Mouse (Mus musculus): Measurements from ENCODE around the gene Psmb9. TPM values are rescaled to one million over a fixed set of nuclear protein-coding genes. Genes with fewer than 3 reads are reported as not detected.
A peak's percentile ranks its signal among the peaks of the same experiment; 100 is the strongest.

The Psmb9 gene
- total RNA-seq, 4 experiments from 2014 or later = 3.9 to 9.0 (median 5.8) TPM

DNA sequence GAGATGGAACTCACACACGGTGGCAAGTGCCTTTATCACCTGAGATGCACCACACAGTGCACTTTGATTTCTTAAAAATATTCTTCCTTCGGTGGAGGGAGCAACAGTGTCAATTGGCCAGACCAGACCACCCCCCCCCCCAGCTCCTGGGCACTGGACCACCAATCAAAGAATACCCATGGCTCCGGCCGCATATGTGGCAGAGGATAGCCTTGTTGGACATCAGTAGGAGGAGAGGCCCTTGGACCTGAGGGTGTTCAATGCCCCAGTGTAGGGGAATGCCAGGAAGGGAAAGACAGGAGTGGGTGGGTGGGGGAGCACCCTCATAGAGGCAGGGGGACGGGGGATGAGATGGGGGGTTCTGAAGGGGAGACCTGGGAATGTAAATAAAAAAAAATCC, 19.2 kb upstream of the Psmb9 start:
- no peak for DNase-seq (ENCODE audit: low spot score in 2 of 2)

DNA sequence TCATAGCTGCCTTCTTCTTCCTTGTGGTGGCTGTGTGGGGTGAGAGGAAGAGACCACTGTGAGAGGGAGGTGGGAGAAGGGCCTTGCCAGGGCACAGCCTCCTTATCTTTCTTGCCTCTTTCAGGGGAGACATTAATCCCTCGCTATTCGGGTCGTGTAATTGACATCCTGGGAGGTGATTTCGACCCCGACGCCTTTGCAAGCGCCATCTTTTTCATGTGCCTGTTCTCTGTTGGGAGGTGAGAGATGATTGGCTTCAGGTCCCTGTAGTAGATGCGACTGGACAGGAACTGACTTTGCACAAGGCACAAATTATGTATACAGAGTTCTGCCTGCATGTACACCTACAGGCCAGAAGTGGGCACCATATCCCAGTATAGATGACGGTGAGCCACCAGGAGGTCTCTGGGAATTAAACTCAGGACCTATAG, 18.2 kb upstream of the Psmb9 start:
- DNase-seq (ENCODE audit: low spot score in 2 of 2) = no peak

DNA sequence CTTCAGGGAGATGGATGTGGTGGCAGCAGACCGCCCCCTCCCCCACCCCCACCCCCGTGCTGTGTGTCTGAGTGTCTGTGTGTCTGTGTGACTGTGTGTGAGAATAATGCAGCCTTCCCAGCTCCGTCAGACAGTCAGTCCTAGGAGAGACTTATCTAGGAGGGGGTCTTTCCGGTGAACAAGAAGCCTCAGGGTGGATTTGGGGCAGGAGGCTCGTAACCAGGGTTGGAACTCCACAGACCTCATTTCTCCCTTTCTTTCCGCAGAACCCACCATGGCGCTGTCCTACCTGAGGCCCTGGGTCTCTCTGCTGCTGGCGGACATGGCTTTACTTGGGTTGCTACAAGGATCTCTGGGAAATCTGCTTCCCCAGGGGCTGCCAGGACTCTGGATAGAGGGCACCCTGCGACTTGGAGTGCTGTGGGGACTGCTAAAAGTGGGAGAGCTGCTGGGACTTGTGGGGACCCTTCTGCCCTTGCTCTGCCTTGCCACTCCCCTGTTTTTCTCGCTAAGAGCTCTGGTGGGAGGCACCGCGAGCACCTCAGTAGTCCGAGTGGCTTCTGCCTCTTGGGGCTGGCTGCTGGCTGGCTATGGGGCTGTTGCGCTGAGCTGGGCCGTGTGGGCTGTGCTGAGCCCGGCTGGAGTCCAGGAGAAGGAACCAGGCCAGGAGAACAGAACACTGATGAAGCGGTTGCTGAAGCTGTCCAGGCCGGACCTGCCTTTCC, 17.6 kb upstream of the Psmb9 start:
- DNase-seq (ENCODE audit: low spot score in 2 of 2) = no peak

DNA sequence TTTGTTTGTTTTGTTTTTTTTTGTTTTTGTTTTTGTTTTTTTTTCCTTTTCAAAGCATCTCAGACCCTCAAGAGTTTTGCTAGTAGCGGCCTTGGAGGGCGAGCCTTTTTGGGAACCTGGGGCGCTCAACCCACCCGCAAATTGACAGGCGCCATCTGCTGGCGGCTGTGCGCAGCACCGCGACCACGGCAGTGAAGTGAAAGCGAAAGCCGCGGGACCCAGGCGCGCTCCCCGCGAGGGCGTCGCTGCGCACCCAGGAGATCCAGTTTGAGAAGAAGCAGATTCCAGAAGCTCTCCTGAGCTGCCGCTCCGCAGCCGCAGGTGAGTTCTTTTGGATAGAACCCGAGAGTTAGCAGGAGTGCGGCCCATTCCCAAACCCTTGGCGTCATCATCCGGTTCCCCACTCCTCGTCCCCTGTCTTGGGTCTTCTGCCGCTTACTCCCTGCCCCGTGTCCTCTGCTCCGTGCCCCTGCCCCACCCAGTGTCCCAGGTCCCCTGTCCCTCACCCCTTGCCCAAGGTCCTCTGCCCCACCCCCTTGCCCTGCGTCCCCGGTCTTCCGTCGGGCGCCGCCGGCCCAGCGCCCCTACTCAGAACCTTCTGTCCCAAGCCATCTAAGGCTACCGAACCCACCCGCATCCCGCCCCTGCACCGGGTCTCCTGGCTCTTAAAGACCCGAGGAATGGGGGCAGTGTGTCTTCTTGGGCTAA, 16.9 kb upstream of the Psmb9 start:
- DNase-seq (ENCODE audit: low spot score in 2 of 2) = peak; percentile 60 to 85

DNA sequence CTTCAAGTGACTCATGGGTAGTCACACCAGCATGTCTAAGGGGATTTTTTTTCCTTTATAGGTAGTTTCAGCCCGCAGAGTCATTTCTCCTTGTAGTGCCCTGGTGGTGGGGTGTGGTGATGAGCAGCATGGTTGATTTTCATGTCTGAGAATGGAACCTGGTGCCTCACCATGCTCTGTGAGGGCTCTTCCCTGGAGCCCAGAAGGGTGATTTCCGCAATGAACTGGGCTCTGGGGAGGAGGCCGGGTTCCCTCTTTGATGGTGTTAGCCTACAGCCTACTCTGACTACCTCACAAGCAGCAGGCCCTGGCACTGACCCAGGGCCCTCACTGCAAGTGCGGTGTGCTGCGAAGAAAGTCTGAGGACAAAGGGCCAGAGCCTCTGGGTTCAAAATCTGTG, 15.9 kb upstream of the Psmb9 start, which contains the start of gene Tap2:
Gene Tap2, plus strand, starts transcription at position 84 of the 400 bp plus-strand sequence.
- no peak for DNase-seq (ENCODE audit: low spot score in 2 of 2)

DNA sequence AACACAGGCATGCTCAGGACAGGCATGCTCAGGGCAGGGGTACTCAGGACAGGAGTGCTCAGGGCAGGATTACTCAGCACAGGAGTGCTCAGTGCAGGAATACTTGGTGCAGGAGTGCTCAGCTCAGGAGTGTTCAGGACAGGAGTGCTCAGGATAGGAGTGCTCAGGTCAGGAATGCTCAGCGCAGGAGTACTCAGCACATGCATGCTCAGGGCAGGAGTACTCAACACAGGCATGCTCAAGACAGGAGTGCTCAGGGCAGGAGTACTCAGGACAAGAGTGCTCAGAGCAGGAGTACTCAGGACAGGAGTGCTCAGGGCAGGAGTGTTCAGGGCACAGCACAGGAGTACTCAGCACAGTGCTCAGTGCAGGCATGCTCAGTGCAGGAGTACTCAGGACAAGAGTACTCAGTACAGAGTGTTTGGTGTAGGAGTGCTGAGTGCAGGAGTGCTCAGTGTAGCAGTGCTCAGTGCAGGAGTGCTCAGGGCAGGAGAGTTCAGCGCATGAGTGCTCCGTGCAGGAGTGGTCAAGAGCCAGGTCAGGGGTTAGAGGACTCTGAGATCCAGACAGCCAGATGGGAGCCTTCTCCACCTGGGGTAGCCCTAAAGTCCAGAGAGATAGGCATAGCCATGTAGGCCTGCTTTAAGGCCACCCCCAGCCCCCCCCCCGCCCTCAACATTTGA, 15.3 kb upstream of the Psmb9 start:
- no peak for DNase-seq (ENCODE audit: low spot score in 2 of 2)

DNA sequence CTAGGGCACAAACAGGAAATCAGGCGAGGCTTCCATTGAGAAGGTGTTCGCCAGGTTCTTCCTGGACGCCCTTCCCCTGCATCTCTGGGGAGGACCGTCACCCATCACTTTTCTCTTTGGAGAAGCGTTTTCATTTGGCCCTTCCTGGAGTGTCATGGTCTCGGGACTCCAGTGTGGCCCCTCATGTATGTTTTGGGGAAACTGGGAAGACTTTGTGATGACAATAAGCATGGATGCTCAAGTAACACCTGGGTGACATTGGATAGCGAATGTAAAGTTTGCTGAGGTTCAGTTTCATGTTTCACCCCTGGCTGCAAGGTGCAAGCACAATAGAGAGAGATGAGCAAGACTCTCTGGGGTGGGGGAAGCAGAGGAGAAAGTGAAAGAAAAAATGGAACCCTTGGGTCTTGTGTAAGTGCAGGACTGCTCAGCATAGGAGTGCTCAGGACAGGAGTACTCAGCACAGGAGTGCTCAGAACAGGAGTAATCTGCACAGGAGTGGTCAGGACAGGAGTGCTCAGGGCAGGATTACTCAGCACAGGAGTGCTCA, 14.0 kb upstream of the Psmb9 start:
- no peak for DNase-seq (ENCODE audit: low spot score in 2 of 2)

DNA sequence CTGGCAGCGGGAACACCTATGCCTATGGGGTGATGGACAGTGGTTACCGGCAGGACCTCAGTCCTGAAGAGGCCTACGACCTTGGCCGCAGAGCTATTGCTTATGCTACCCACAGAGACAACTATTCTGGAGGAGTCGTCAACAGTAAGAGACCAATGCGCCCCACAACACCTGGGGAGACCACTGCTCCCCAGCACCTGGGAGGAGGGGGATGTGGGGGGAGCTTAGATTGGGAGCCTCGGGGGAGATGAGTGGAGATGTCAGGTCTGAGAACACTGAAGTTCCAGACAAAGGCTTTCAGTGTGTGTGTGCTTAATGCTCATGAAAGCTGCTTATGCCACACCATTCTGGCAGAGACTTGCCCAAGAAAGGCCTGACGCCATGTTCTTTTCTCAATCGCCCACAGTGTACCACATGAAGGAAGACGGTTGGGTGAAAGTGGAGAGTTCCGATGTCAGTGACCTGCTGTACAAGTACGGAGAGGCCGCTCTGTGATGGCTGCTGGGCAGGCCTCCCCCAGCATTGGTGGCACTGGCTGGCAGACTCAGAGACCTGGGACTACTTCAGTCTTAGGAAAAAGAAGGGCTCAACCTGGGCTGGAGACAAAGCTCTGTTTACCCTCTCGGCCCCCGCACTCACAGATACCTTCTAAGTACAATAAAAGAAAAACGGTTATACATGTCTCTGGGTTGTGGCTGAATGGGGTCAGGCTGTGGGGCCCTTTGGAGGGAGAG, 13.4 kb upstream of the Psmb9 start:
- DNase-seq (ENCODE audit: low spot score in 2 of 2) = no peak

DNA sequence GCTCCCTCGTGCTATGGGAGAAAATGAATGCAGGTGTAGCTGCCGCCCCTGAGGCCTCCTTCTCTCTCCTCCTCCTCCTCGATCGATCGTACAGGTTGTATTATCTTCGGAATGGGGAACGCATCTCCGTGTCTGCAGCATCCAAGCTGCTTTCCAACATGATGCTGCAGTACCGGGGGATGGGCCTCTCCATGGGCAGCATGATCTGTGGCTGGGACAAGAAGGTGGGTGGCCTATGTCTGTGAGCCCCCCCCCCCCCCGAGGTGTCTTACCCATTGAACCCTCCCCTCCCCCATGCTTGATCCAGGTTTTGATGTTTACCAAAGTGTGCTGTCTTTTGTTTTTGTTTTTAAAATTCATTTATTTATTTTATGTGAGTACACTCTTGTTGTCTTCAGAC, 12.5 kb upstream of the Psmb9 start:
- no peak for DNase-seq (ENCODE audit: low spot score in 2 of 2)

DNA sequence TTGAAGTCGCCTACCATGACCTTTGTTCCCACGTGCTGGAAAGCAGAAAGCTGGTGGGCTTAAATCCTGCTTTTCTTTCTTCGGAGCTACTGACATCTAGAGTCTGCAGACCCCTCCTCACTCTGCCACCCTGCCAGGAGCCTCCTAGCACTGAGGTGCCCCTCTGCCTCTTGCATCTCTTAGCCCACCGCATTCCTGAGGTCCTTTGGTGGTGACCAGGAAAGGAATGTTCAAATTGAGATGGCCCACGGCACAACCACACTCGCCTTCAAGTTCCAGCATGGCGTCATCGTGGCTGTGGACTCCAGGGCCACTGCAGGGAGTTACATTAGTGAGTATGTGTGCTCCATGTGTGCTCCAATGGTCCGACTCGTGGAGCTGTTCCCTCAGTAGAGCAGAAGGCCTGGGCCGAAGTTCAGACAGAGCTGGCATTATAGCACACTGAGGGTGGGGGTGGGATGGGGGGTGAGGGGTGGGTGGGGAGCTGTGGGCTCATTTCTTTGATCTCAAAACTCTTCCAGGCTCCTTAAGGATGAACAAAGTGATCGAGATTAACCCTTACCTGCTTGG, 11.6 kb upstream of the Psmb9 start:
- no peak for DNase-seq (ENCODE audit: low spot score in 2 of 2)

DNA sequence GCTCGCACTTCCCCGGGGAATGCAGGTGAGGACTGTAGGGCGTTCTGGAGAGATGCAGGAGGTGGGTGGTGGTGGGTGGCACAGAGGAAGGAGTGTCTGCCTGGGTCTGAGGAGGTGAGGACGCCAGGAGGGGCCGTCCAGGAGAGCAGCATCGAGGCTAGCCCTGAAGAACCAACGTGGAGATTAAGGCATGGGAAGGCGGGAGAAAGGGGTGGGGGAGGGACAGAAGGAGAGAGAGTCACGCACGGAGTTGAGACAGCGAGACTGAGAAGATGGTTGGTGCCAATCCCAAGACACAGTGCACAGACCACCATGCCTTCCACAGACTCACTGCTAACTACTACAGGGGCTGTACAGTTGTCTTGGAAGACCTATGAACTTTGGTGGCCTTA, 11.0 kb upstream of the Psmb9 start:
- no peak for DNase-seq (ENCODE audit: low spot score in 2 of 2)

DNA sequence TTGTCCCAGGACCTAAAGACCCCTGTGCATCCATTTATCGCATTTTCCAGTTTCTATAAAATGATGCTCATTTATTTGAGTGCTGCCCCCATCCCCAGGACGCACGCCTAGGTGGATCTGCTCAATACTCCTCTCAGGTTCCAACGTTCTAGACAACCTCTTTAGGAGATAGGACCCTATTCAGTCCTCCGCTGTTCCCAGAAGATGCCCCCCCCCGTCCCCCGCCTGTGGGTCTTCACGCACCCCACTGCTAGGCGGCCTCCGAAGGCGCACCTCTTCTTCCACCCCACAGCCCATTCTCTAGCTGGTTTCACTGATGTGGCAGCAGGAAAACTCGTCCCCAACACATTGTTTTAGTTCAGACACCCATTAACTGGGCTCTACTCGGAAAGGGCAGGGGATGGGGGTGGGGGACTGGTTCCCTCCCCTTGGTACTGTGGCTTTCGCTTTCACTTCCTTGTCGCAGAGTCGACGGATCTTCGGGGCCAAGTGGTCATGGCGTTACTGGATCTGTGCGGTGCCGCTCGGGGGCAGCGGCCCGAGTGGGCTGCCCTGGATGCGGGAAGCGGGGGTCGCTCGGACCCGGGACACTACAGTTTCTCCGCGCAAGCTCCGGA, 10.4 kb upstream of the Psmb9 start:
- DNase-seq (ENCODE audit: low spot score in 2 of 2) = no peak

DNA sequence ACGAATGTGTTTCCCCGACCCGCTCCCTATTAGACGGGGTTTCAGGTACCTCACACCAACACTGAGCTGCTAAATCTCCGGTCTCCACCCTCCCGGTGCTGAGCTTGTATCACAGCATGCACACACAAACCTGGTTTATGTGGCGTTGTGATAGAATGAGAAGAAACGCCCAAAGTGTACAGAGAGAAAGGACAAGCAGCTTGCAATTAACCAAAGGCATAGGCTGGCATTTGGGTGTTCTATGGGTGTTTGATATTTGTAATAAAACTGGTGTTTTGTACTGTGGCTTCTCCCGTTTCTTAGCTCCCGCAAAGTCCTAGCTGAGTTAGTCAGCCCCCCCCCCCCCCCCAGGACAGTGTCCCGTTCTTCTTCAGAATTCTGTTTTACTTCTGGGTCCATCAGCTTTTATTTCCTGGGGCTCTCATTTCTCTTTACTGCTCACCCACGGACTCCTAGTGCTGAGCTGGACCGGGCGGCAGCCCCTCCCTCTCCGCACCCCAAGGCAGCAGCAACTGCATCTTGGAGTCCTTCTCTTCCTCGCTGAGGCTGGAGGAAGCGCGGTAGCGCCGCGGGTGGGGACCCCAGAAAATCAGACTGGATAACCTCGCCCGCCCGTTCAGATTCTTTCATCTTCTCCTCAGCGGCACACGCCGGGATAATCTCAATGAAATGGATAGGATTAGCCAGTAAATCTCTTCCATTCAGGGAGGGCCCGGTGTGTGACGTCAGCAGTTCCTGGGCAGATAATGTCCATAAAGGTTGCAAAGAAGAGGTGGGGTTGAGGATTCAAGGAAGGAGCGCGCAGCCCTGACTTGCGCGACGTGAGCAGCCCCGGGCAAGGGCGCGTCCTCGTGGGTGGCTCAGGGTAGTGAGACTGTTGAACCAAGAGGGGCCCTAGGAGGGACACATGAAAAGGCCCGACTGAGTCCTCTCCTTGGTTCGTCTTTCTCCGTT, 9.7 kb upstream of the Psmb9 start, which contains the start of gene Psmb8:
Gene Psmb8, plus strand, starts transcription at position 781 of the 954 bp plus-strand sequence.
- peak; percentile 82 to 83 for DNase-seq (ENCODE audit: low spot score in 2 of 2)

DNA sequence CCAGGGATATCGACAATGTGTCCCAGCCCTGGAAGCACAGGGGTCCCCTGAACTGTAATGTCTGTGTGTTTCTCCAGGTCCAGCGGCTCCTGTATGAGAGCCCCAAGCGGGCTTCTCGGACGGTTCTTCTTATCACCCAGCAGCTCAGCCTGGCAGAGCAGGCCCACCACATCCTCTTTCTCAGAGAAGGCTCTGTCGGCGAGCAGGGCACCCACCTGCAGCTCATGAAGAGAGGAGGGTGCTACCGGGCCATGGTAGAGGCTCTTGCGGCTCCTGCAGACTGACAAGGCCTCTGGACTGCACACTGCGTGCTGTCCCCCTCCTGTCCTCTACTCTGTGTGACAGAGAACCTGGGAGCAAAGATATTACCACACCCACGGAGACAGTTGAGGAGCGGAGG, 8.9 kb upstream of the Psmb9 start:
- no peak for DNase-seq (ENCODE audit: low spot score in 2 of 2)

DNA sequence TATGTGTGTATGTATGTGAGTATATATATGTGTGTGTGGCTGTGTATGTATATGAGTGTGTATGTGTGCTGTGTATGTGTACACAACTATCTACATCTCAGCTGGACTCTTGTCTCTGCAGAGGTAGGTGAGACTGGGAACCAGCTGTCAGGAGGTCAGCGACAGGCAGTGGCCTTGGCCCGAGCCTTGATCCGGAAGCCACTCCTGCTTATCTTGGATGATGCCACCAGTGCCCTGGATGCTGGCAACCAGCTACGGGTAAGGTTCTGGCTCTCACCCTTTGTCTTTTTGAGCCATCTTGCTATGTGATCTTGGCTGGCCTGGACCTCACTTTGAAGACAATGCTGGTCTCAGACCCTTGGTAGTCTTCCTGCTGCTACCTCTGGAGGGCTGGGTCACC, 7.2 kb upstream of the Psmb9 start:
- DNase-seq (ENCODE audit: low spot score in 2 of 2) = no peak

DNA sequence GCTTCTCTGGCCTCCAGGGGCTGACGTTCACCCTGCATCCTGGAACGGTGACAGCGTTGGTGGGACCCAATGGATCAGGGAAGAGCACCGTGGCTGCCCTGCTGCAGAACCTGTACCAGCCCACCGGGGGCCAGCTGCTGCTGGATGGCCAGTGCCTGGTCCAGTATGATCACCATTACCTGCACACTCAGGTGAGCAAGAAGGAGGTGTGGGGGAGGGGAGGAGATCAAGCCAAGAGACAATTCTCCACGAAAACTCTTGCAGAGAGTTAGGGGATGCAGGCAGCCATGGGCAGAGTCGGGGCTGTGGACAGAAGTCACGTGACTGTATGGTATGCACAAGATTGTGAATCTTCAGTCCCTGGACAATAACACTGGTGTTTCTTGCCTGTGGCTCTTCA, 5.9 kb upstream of the Psmb9 start:
- DNase-seq (ENCODE audit: low spot score in 2 of 2) = no peak

DNA sequence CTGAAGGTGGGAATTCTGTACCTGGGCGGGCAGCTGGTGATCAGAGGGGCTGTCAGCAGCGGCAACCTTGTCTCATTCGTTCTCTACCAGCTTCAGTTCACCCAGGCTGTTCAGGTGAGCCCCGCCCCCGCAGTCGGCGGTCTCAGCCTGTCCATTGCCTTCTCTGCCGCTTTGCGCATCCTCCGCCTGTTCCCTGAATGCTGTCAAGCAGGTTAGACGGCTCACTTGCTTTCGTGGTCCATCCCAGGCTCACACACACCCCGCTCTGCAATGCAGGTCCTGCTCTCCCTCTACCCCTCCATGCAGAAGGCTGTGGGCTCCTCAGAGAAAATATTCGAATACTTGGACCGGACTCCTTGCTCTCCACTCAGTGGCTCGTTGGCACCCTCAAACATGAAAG, 5.3 kb upstream of the Psmb9 start:
- DNase-seq (ENCODE audit: low spot score in 2 of 2) = no peak

DNA sequence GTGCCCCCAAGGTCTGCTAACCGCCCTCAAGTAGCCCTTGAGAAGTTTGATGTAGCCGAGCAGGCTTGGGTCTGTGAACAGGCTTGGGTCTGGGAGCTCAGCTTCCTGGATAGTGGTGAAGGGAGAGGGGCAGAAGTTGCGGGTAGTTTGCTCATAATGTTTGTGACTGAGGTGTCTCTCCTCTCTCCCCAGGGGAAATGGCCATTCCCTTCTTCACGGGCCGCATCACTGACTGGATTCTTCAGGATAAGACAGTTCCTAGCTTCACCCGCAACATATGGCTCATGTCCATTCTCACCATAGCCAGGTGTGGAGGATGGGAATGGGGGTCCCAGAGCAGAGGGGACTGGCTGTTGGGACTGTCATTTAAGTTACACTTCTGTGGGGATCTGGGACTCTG, 1.4 kb upstream of the Psmb9 start:
- no peak for DNase-seq (ENCODE audit: low spot score in 2 of 2)

DNA sequence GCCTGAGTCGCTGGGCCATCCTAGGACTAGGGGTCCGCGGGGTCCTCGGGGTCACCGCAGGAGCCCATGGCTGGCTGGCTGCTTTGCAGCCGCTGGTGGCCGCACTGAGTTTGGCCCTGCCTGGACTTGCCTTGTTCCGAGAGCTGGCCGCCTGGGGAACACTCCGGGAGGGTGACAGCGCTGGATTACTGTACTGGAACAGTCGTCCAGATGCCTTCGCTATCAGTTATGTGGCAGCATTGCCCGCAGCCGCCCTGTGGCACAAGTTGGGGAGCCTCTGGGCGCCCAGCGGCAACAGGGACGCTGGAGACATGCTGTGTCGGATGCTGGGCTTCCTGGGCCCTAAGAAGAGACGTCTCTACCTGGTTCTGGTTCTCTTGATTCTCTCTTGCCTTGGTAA, 446 bp upstream of the Psmb9 start:
- no peak for DNase-seq (ENCODE audit: low spot score in 2 of 2)

DNA sequence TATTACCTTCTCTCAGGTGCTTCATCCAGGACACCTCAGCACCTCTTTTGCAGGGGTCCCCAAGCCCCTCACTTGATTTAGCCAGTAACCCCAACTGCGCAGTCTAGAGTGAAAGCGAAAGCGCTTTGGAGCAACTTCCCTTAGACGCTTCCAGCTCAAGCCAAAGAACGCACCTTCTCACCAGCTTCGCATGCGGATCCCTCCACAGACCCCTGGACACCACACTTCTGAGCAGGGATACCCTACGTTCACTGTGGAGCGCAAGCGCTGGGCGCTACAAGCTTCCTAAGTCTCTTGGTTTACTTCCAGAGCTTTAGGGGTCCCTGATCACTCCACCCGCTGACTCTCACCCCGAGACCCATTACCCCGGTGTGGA, 691 bp downstream of the Psmb9 start:
- DNase-seq (ENCODE audit: low spot score in 2 of 2) = no peak

Data from layer of hippocampus, adult 8-10 months (tissue).